Mouse (Mus musculus): ENCODE data around the gene Gm281.

DNA sequence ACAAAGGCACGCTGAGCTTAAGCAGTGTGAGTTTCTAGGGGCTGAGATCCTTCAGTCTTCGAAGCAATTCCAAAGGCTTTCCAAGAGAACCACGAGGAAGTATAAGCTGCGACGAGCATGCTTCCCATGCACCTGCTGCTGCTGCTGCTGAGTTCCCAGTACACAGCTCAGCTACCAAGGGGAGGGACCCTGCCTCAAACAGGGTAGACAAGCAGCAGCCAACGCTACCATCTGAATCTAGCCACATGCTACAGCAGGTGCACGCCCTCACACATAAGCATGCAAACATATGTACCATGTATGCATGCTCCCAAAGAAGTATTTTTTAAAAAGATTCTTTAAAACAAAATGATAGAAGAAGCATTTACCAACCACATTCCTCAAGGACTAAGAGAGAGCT is 34.1 kb upstream of the Gm281 start:
- no peak for TF ChIP-seq CTCF (IDR thresholded peaks at IDR 0.05; ENCODE audit: extremely low read depth, insufficient read depth, low read length)
- TF ChIP-seq POLR2A (IDR thresholded peaks at IDR 0.05; ENCODE audit: extremely low read depth, insufficient read depth, low read length) = no peak
